Mouse (Mus musculus): Measurements from ENCODE around the gene Gm5741.

Gm5741 gene

DNA sequence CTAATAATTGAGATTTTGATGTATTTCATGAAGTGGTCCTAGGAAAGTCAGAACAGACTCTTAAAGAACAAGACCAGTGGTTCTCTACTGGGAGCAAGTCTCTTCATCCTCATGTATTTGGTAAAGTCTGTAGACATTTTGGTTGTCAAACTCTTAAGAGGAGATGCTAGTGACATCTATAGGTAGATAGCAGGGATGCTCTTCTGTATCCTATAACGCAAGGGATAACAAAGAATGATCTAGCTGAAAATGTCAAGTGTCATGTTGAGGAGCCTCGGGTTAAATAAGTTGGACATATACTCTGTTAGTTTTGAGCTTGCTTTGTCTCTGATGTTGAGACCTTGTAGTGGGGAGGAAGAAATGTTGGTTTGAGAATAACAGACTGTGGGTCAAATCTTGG lies 39.9 kb downstream of the Gm5741 start:
- no peak for DNase-seq (ENCODE audit: low spot score)

DNA sequence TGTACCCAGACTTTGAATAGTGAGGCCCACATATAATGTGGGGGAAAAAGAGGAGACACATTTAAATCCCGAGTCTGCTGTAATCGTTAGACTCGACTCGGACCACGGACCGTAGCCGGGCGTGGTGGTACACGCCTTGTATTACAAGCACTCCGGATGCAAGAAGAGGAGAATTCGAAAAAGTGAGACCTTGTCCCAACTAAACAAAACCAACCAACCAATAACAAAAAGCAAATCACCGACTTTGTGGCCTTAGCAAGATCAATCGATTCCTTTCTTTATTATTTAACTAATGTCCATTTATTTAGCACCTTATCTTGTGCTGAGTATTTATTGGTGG lies 40.3 kb downstream of the Gm5741 start:
- no peak for DNase-seq (ENCODE audit: low spot score)

DNA sequence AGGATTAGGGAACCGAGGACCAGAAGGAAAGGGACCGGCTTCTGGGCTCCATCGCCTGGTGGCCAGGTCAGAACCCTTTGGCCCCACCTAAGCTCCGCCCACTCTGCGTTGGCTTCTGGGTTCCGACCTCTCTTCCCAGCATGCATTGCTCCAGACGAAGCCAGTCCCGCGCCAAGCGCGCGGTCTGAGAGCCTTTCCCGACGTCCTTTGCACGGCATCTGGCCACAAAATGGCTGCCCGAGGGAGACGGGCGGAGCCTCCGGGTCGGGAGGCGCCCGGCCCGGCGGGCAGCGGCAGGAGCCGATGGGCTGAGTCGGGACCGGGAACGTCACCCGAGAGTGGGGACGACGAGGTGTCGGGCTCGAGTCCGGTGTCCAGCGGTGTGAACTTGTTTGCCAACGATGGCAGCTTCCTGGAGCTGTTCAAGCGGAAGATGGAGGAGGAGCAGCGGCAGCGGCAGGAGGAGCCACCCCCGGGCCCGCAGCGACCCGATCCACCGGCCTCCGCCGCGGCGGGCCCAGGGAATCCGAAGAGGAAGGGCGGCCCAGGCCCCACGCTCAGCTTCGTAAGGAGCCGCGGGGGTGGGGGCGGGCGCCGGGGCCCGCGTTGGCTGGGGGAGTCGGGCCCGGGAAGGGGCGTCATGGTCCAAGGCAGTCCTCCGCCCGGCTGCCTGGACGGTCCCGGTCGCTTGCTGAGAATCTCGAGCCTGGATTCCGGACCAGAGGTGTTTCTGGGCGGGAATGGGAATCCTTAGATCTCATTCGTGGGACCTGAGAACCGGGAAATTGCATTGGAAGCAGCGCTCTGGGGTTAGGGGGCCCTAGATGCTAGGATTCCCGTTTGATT lies 40.9 kb downstream of the Gm5741 start, which contains the start of gene Trir:
TSS of gene Trir (plus strand) at position 154 of the 846 bp plus-strand sequence.
- peak; percentile 91 for DNase-seq (ENCODE audit: low spot score)

DNA sequence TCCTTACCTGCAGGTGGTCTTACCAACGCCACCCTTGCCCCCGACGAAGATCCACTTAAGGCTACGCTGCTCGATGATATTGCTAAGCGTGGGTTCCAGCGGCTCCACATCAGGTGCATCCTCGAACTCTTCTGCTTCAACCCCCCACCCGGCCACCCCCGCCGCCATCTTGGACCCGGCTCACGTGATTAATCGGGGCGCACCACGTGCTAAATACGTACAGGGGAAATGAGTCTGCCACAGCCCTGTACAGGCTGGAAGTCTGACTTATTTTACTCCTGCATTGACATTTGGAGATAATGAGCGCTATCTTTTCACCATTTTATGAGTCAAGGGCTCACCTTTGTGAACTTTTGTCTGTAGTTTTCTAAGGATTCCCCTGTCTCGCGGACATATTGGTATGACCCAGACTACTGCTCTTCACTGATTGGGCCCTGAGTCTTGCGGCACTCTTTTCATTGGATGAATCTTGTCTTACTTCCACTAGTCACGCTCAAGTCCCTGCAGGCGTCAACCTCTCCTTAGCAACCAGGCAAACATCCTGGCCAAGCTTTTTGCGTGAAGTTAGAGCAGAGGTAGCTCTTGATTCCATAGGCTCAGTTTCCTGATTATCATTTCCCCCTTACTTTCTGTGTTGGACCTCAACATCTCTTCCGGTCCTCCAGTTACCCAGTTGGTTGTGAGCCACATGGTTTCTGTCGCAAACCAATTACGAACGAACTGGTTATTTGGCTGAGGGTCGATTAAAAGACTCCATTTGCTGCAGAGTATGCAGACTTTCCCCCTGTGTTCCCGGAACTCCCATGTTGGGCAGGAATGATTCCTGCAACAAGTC lies 42.5 kb downstream of the Gm5741 start, which contains the start of gene Asna1:
TSS of gene Asna1 (minus strand) at position 184 of the 835 bp plus-strand sequence.
- DNase-seq (ENCODE audit: low spot score), result peak; percentile 88

DNA sequence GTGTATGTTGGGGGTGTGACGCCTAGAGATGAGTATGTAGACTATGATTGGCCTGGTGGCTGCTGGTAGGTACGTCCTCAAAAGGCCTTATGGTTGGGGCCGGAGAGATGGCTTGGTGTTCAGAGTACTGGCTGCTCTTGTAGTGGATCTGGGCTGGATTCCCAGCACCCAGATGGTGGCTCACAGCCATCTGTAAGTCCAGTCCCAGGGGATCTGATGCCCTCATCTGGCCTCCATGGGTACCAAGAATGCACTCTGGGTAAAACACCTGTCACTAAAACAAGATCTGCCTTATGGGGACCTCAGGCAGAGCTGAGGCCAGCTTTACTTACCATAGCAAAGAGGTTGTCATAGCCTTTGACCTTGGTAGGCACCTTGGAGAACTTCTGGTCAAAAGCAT lies 43.9 kb downstream of the Gm5741 start:
- DNase-seq (ENCODE audit: low spot score), result no peak

DNA sequence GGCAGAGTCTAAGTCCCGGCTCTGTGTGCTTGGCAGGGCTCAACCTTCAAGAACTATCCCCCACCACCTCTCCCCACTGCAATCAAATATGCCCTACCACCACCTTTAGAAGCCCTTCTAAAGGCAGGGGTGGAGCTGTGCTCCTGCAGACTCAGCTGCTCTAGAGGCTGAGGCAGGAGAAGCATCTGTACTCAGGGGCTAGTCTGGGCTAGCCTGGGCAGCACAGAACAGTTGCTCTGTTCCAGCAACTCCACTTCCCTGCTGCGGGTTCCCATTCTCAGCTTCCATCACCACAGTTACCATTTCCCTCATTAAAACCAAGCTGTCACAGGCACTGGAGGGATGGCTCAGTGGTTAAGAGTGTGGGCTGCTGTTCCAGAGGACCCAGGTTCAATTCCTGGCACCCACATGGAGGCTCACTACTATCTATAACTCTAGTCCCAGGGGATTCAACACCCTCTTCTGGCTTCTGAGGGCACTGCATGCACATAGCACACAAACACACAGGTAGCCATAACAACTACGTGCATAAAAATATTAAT lies 46.2 kb downstream of the Gm5741 start:
- no peak for DNase-seq (ENCODE audit: low spot score)
